8 mouse cellular contexts compared by ENCODE assay signal in genomic region chr10:62908896-62909295, GRCm38 (mm10). TPM values are rescaled to one million over a fixed set of nuclear protein-coding genes. Genes with fewer than 3 reads are reported as not detected.
DNase-seq lines count a peak whose midpoint lies in the region; ATAC-seq and TF ChIP-seq lines count a peak whose summit lies in the region.
"Not testable (repeated sequence)": the region's sequence is repeated elsewhere in the genome, so short reads cannot be mapped to it uniquely, and the experiment has no call there.

Gene Tet1 (minus strand): TSS chr10:62908996.

- H3K4me2 ChIP-seq in forebrain, embryonic 16.5 days (ENCODE audit: low read length); heart, postnatal 0 days (ENCODE audit: low read depth, low read length); hindbrain, embryonic 16.5 days (ENCODE audit: low read length); limb, embryonic 11.5 days (ENCODE audit: low read depth, severe bottlenecking); midbrain, embryonic 13.5 days (replicated peaks); stomach, embryonic 15.5 days: not testable (repeated sequence)

- not testable (repeated sequence) for H3K36me3 ChIP-seq in embryonic facial prominence, embryonic 10.5 days (replicated peaks); forebrain, embryonic 16.5 days (ENCODE audit: control insufficient read depth, insufficient read depth); heart, postnatal 0 days (replicated peaks; ENCODE audit: control insufficient read depth, insufficient read depth, low read length); hindbrain, embryonic 16.5 days (ENCODE audit: control insufficient read depth, insufficient read depth, low read length); limb, embryonic 11.5 days (ENCODE audit: control insufficient read depth, insufficient read depth, low read length); midbrain, embryonic 13.5 days; stomach, embryonic 15.5 days

- not testable (repeated sequence) for H3K4me1 ChIP-seq in embryonic facial prominence, embryonic 10.5 days; forebrain, embryonic 16.5 days (replicated peaks; ENCODE audit: control insufficient read depth, insufficient read depth, low read length); heart, postnatal 0 days (ENCODE audit: control insufficient read depth, insufficient read depth); hindbrain, embryonic 16.5 days (ENCODE audit: control insufficient read depth, insufficient read depth, low read depth, low read length); limb, embryonic 11.5 days (ENCODE audit: control insufficient read depth, insufficient read depth, low read length); midbrain, embryonic 13.5 days (replicated peaks); stomach, embryonic 15.5 days

- TF ChIP-seq EP300 in heart, postnatal 0 days (IDR thresholded peaks at IDR 0.05; ENCODE audit: low read depth) = not testable (repeated sequence)

- TF ChIP-seq CTCF in heart, postnatal 0 days (IDR thresholded peaks at IDR 0.05; ENCODE audit: low read depth) = not testable (repeated sequence)

- no CpG with 5 or more reads among the region's 1 CpGs for WGBS in embryonic facial prominence, embryonic 10.5 days
- WGBS in forebrain, embryonic 16.5 days = no CpG with 5 or more reads among the region's 1 CpGs
- WGBS in heart, postnatal 0 days = no CpG with 5 or more reads among the region's 1 CpGs
- no CpG with 5 or more reads among the region's 1 CpGs for WGBS in hindbrain, embryonic 16.5 days
- WGBS in limb, embryonic 11.5 days = no CpG with 5 or more reads among the region's 1 CpGs
- no CpG with 5 or more reads among the region's 1 CpGs for WGBS in midbrain, embryonic 13.5 days
- no CpG with 5 or more reads among the region's 1 CpGs for WGBS in stomach, embryonic 15.5 days

- not testable (repeated sequence) for H3K9ac ChIP-seq in forebrain, embryonic 16.5 days (replicated peaks; ENCODE audit: low read depth, low read length); heart, postnatal 0 days (replicated peaks; ENCODE audit: low read depth, low read length); hindbrain, embryonic 16.5 days (ENCODE audit: low read depth, low read length); limb, embryonic 11.5 days (ENCODE audit: low read length); midbrain, embryonic 13.5 days (replicated peaks); stomach, embryonic 15.5 days

- not testable (repeated sequence) for H3K9me3 ChIP-seq in embryonic facial prominence, embryonic 10.5 days; forebrain, embryonic 16.5 days (ENCODE audit: control insufficient read depth, low read length); heart, postnatal 0 days (replicated peaks; ENCODE audit: control insufficient read depth, low read length); hindbrain, embryonic 16.5 days (ENCODE audit: control insufficient read depth, low read length); limb, embryonic 11.5 days (ENCODE audit: control insufficient read depth, low read length); midbrain, embryonic 13.5 days; stomach, embryonic 15.5 days

- not testable (repeated sequence) for H3K27ac ChIP-seq in embryonic facial prominence, embryonic 10.5 days (replicated peaks); forebrain, embryonic 16.5 days (ENCODE audit: low read length); heart, postnatal 0 days (ENCODE audit: low read depth); hindbrain, embryonic 16.5 days (ENCODE audit: low read depth, low read length); limb, embryonic 11.5 days (replicated peaks; ENCODE audit: low read depth, low read length); midbrain, embryonic 13.5 days; stomach, embryonic 15.5 days

- DNase-seq in embryonic facial prominence, embryonic 10.5 days (ENCODE audit: low spot score); heart, postnatal 0 days (ENCODE audit: low spot score); layer of hippocampus, postnatal 14 days (ENCODE audit: low spot score in 2 of 2); limb, embryonic 11.5 days (ENCODE audit: low spot score): not testable (repeated sequence)

- not testable (repeated sequence) for H3K4me3 ChIP-seq in embryonic facial prominence, embryonic 10.5 days; forebrain, embryonic 16.5 days (replicated peaks; ENCODE audit: low read length); heart, postnatal 0 days (ENCODE audit: low read depth, low read length); hindbrain, embryonic 16.5 days (ENCODE audit: low read length); limb, embryonic 11.5 days (ENCODE audit: low read depth, low read length); midbrain, embryonic 13.5 days (replicated peaks); stomach, embryonic 15.5 days (replicated peaks)

- ATAC-seq in forebrain, embryonic 16.5 days; heart, postnatal 0 days (ENCODE audit: insufficient read depth, low read depth); hindbrain, embryonic 16.5 days; limb, embryonic 11.5 days (ENCODE audit: insufficient number of reproducible peaks, low FRiP score, low TSS enrichment, low read depth); midbrain, embryonic 13.5 days; stomach, embryonic 15.5 days (ENCODE audit: insufficient read depth, low FRiP score, low read depth): not testable (repeated sequence)

- H3K27me3 ChIP-seq in embryonic facial prominence, embryonic 10.5 days (replicated peaks; ENCODE audit: low read depth, poor library complexity, severe bottlenecking); forebrain, embryonic 16.5 days (replicated peaks; ENCODE audit: control insufficient read depth, insufficient read depth, low read length); heart, postnatal 0 days (ENCODE audit: control insufficient read depth, insufficient read depth, low read length); hindbrain, embryonic 16.5 days (replicated peaks; ENCODE audit: control insufficient read depth, insufficient read depth, low read length); limb, embryonic 11.5 days (ENCODE audit: control insufficient read depth, insufficient read depth, low read length); midbrain, embryonic 13.5 days; stomach, embryonic 15.5 days (replicated peaks): not testable (repeated sequence)

RNA-seq across cellular contexts. Expression of gene Tet1, which starts in this region (rescaled TPM):
- polyA plus RNA-seq in embryonic facial prominence, embryonic 10.5 days (2016; fragmentation: Nextera tagmentation; extraction: Ambion mirVana) = 28.9 and 34.5 TPM in 2 replicates
- 40.4 and 41.5 TPM in 2 replicates for polyA plus RNA-seq in forebrain, embryonic 16.5 days (2015; fragmentation: Nextera tagmentation; extraction: Ambion mirVana)
- total RNA-seq in heart, postnatal 0 days (2014; rRNA removed; ENCODE audit: low replicate concordance) = 12.8 and 17.3 TPM in 2 replicates
- 18.8 and 19.9 TPM in 2 replicates for polyA plus RNA-seq in heart, postnatal 0 days (2015; fragmentation: Nextera tagmentation; extraction: Ambion mirVana)
- 38.7 and 39.5 TPM in 2 replicates for polyA plus RNA-seq in hindbrain, embryonic 16.5 days (2015; fragmentation: Nextera tagmentation; extraction: Ambion mirVana)
- 10 to 100 TPM; 49.3 to 51.1 TPM for total RNA-seq in layer of hippocampus, postnatal 14 days (2021)
- polyA plus RNA-seq in limb, embryonic 11.5 days (2014; fragmentation: Nextera tagmentation; extraction: Ambion mirVana) = 34.0 and 41.1 TPM in 2 replicates
- 29.8 and 37.2 TPM in 2 replicates for polyA plus RNA-seq in midbrain, embryonic 13.5 days (2015; fragmentation: Nextera tagmentation; extraction: Ambion mirVana)
- 17.7 and 23.0 TPM in 2 replicates for polyA plus RNA-seq in stomach, embryonic 15.5 days (2015; fragmentation: Nextera tagmentation; extraction: Ambion mirVana)
